Mouse (Mus musculus) monocyte, adult 5-6 weeks (primary cell): Measurements from ENCODE around the gene Cadps2. TPM values are rescaled to one million over a fixed set of nuclear protein-coding genes. Genes with fewer than 3 reads are reported as not detected.

Source experiments
- ATAC-seq: fragments of 153-309, 156-312 bp; replicated peaks from 2 replicates; pipeline ENCODE4 v1.8.0; 2017; ENCODE audit warnings: mild to moderate bottlenecking; ENCODE audit not compliant: low TSS enrichment, insufficient number of reproducible peaks, severe bottlenecking, poor library complexity, low FRiP score
- total RNA-seq: library from RNA; stranded (forward); fragments of 200-1000, 200-491, 200-594 nt; gene quantifications from 3 replicates; pipeline ENCODE4 v1.2.3, GENCODE M21; 2017

The Cadps2 gene
- total RNA-seq, 1 experiment from 2014 or later = not detected

- no peak for ATAC-seq
Measured at GRCm38 (mm10) chr6:23280811-23281513, 558.3 kb downstream of the Cadps2 start.

GRCm38 (mm10) chr6:23273483-23273882, 565.7 kb downstream of the Cadps2 start:
- no peak for ATAC-seq

GRCm38 (mm10) chr6:23272979-23273378, 566.2 kb downstream of the Cadps2 start:
- no peak for ATAC-seq

- no peak for ATAC-seq
Measured at GRCm38 (mm10) chr6:23272542-23272941, 566.7 kb downstream of the Cadps2 start.

GRCm38 (mm10) chr6:23260738-23261050, 578.5 kb downstream of the Cadps2 start:
- ATAC-seq = no peak

GRCm38 (mm10) chr6:23260016-23260737, 579.0 kb downstream of the Cadps2 start:
- ATAC-seq = no peak

GRCm38 (mm10) chr6:23257981-23258380, 581.2 kb downstream of the Cadps2 start:
- no peak for ATAC-seq

GRCm38 (mm10) chr6:23255161-23255560, 584.1 kb downstream of the Cadps2 start:
- no peak for ATAC-seq

- no peak for ATAC-seq
Measured at GRCm38 (mm10) chr6:23254644-23255043, 584.6 kb downstream of the Cadps2 start.

- ATAC-seq = no peak
Measured at GRCm38 (mm10) chr6:23253353-23254311, 585.6 kb downstream of the Cadps2 start.

- ATAC-seq = no peak
Measured at GRCm38 (mm10) chr6:23252196-23253135, 586.8 kb downstream of the Cadps2 start.

- no peak for ATAC-seq
Measured at GRCm38 (mm10) chr6:23251431-23251830, 587.8 kb downstream of the Cadps2 start.

- no peak for ATAC-seq
Measured at GRCm38 (mm10) chr6:23250288-23250955, 588.8 kb downstream of the Cadps2 start.

GRCm38 (mm10) chr6:23249616-23250287, 589.5 kb downstream of the Cadps2 start:
- ATAC-seq = no peak

- no peak for ATAC-seq
Measured at GRCm38 (mm10) chr6:23249053-23249401, 590.2 kb downstream of the Cadps2 start.

- no peak for ATAC-seq
Measured at GRCm38 (mm10) chr6:23248313-23249052, 590.7 kb downstream of the Cadps2 start, which contains the start of gene Fezf1. TSS of gene Fezf1 (minus strand) at chr6:23248362.
